Mouse (Mus musculus): ENCODE data around the gene Gabra1.

Gabra1 gene

GRCm38 (mm10) chr11:42109627-42110026, 73.1 kb downstream of the Gabra1 start:
- H3K36me3 ChIP-seq (ENCODE audit: insufficient read depth, low read length), result no peaks in the 10 kb centered on the region
- peaks cover 24% of the 10 kb centered on the region for H3K9me3 ChIP-seq (ENCODE audit: low read length)
- TF ChIP-seq NANOG (IDR thresholded peaks at IDR 0.05; ENCODE audit: borderline replicate concordance, low read length), result peak; percentile 64
- TF ChIP-seq POU5F1 (IDR thresholded peaks at IDR 0.05; ENCODE audit: borderline replicate concordance, low read length), result no peak
- H3K4me3 ChIP-seq (replicated peaks; ENCODE audit: low read length), result no peak overlapping the region
- no peaks in the 10 kb centered on the region for H3K27me3 ChIP-seq (ENCODE audit: insufficient read depth, low read length)
- H3K4me1 ChIP-seq (replicated peaks; ENCODE audit: low read depth, low read length), result peaks cover 15% of the 10 kb centered on the region

- H3K36me3 ChIP-seq (ENCODE audit: insufficient read depth, low read length), result no peaks in the 10 kb centered on the region
Measured at GRCm38 (mm10) chr11:42095556-42095955, 87.2 kb downstream of the Gabra1 start.

More at GRCm38 (mm10) chr11:42095556-42095955, 87.2 kb downstream of the Gabra1 start:
- Histone ChIP-seq H3K4me1 (replicated peaks; ENCODE audit: low read depth, low read length) (peaks cover 7% of the 10 kb centered on the region; the same call in 1 of the 2 replicates), H3K9me3 (ENCODE audit: low read length) (no peaks in the 10 kb centered on the region), H3K4me3 (replicated peaks; ENCODE audit: low read length) (no peak overlapping the region), H3K27me3 (ENCODE audit: insufficient read depth, low read length) (no peaks in the 10 kb centered on the region)
- TF ChIP-seq POU5F1 (IDR thresholded peaks at IDR 0.05; ENCODE audit: borderline replicate concordance, low read length) (no peak), CTCF (conservative IDR thresholded peaks at IDR 0.05; ENCODE audit: low read length) (no peak), NANOG (IDR thresholded peaks at IDR 0.05; ENCODE audit: borderline replicate concordance, low read length) (no peak)
